Mouse (Mus musculus) stomach, postnatal 0 days (tissue): ENCODE results near the gene Pdzd2.

Experiments used
- CTCF ChIP-seq: IDR thresholded peaks from 2 replicates; pipeline ENCODE4 v1.5.1; 2016; ENCODE audit warnings: antibody characterized with exemption, low read depth, mild to moderate bottlenecking, moderate library complexity
- EP300 ChIP-seq: optimal IDR thresholded peaks from 2 replicates; pipeline ENCODE3; 2016; ENCODE audit warnings: antibody characterized with exemption

DNA sequence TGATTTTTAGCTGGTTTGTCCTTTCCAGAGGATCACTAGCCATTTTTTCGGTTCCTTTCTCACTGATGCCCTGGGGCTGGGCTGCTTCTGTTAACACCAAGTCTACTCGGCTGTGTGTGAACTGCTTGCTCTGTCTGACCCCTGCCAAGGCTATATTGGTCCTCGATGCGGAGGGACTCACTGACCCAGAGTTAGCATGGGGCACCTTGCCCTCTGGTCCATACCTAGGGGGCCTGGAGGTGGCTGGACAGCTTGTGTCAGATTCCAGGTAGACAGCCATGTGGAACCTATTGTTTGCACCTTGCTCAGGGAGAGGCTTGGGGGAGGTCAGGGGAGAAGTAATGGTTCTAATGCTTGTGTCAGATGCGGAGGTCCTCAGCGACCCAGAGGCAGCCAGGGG, 365.8 kb downstream of the Pdzd2 start:
- TF ChIP-seq CTCF = no peak
- TF ChIP-seq EP300 = no peak
